Mouse (Mus musculus): ENCODE results near the gene Fstl4. TPM values are rescaled to one million over a fixed set of nuclear protein-coding genes. Genes with fewer than 3 reads are reported as not detected.

The Fstl4 gene
- polyA plus RNA-seq, 1 experiment from 2014 or later: 2.9 TPM

DNA sequence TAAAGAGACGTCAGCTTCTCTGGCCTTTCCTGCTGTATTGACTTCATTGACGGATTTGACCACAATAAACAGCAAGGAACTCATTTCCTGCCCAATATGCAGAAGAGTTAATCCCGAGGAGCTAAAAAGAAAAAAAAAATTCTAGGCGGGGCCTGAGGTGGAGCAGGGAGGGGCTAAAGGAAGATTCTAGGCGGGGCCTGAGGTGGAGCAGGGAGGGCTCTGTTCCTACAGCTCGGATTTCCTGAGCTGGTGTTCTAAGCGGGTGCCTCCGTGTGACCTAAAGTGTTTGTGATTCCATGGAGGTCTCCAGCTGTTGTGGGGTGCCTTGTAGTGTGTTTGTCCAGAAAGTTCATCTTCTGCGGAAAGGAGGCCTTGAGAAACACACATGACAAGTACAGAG, 25.2 kb upstream of the Fstl4 start:
- no peaks in the 10 kb centered on the region for H3K4me1 ChIP-seq (ENCODE audit: control insufficient read depth, insufficient read depth, low read length)
- no peak for ATAC-seq (ENCODE audit: low read depth)
- WGBS: 19% methylated on average over 9 of the region's 9 CpGs
- H3K9me3 ChIP-seq (ENCODE audit: control insufficient read depth, low read length): no peaks in the 10 kb centered on the region
- H3K4me2 ChIP-seq (ENCODE audit: low read depth, low read length): no peak overlapping the region
- H3K36me3 ChIP-seq (ENCODE audit: control insufficient read depth, insufficient read depth, low read length): no peaks in the 10 kb centered on the region
- no peak overlapping the region for H3K27ac ChIP-seq (replicated peaks; ENCODE audit: low read depth, low read length)
- H3K9ac ChIP-seq (ENCODE audit: low read depth, low read length): no peak overlapping the region
- DNase-seq (ENCODE audit: low spot score): no peak
- H3K27me3 ChIP-seq (replicated peaks; ENCODE audit: control insufficient read depth, insufficient read depth, low read length): no peaks in the 10 kb centered on the region
- H3K4me3 ChIP-seq (ENCODE audit: low read depth, low read length): no peak overlapping the region

GRCm38 (mm10) chr11:52740466-52740865, 24.0 kb upstream of the Fstl4 start:
- no peak for ATAC-seq (ENCODE audit: low read depth)
- Histone ChIP-seq H3K27me3 (replicated peaks; ENCODE audit: control insufficient read depth, insufficient read depth, low read length) (no peaks in the 10 kb centered on the region), H3K9ac (ENCODE audit: low read depth, low read length) (no peak overlapping the region), H3K4me1 (ENCODE audit: control insufficient read depth, insufficient read depth, low read length) (no peaks in the 10 kb centered on the region), H3K27ac (replicated peaks; ENCODE audit: low read depth, low read length) (no peak overlapping the region), H3K4me3 (ENCODE audit: low read depth, low read length) (no peak overlapping the region), H3K4me2 (ENCODE audit: low read depth, low read length) (no peak overlapping the region), H3K36me3 (ENCODE audit: control insufficient read depth, insufficient read depth, low read length) (no peaks in the 10 kb centered on the region), H3K9me3 (ENCODE audit: control insufficient read depth, low read length) (no peaks in the 10 kb centered on the region)
- DNase-seq (ENCODE audit: low spot score): no peak

DNA sequence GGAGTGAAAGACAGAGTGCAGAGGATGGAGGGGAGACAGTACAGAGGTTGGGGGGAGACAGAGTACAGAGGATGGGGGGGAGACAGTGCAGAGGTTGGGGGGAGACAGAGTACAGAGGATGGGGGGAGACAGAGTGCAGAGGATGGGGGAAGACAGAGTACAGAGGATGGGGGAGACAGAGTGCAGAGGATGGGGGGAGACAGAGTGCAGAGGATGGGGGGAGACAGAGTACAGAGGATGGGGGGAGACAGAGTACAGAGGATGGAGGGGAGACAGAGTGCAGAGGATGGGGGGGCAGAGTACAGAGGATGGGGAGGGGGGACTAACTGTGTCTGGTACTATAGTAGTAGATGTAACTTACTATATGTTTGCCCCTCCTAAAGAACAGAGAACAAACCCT, 20.5 kb upstream of the Fstl4 start:
- Histone ChIP-seq H3K36me3 (ENCODE audit: control insufficient read depth, insufficient read depth, low read length) (no peaks in the 10 kb centered on the region), H3K9me3 (ENCODE audit: control insufficient read depth, low read length) (no peaks in the 10 kb centered on the region), H3K9ac (ENCODE audit: low read depth, low read length) (no peak overlapping the region), H3K4me1 (ENCODE audit: control insufficient read depth, insufficient read depth, low read length) (no peaks in the 10 kb centered on the region), H3K4me3 (ENCODE audit: low read depth, low read length) (no peak overlapping the region), H3K27ac (replicated peaks; ENCODE audit: low read depth, low read length) (no peak overlapping the region), H3K4me2 (ENCODE audit: low read depth, low read length) (no peak overlapping the region), H3K27me3 (replicated peaks; ENCODE audit: control insufficient read depth, insufficient read depth, low read length) (no peaks in the 10 kb centered on the region)
- DNase-seq (ENCODE audit: low spot score) (no peak), ATAC-seq (ENCODE audit: low read depth) (no peak)

GRCm38 (mm10) chr11:52744593-52745450, 19.6 kb upstream of the Fstl4 start:
- no peak for DNase-seq (ENCODE audit: low spot score)
- no peaks in the 10 kb centered on the region for H3K4me1 ChIP-seq (ENCODE audit: control insufficient read depth, insufficient read depth, low read length)
- H3K9me3 ChIP-seq (ENCODE audit: control insufficient read depth, low read length): no peaks in the 10 kb centered on the region
- 65% methylated on average over 9 of the region's 9 CpGs for WGBS
- no peak for ATAC-seq (ENCODE audit: low read depth)
- H3K4me2 ChIP-seq (ENCODE audit: low read depth, low read length): no peak overlapping the region
- H3K27me3 ChIP-seq (replicated peaks; ENCODE audit: control insufficient read depth, insufficient read depth, low read length): no peaks in the 10 kb centered on the region
- no peaks in the 10 kb centered on the region for H3K36me3 ChIP-seq (ENCODE audit: control insufficient read depth, insufficient read depth, low read length)
- no peak overlapping the region for H3K9ac ChIP-seq (ENCODE audit: low read depth, low read length)
- H3K4me3 ChIP-seq (ENCODE audit: low read depth, low read length): no peak overlapping the region
- H3K27ac ChIP-seq (replicated peaks; ENCODE audit: low read depth, low read length): no peak overlapping the region

DNA sequence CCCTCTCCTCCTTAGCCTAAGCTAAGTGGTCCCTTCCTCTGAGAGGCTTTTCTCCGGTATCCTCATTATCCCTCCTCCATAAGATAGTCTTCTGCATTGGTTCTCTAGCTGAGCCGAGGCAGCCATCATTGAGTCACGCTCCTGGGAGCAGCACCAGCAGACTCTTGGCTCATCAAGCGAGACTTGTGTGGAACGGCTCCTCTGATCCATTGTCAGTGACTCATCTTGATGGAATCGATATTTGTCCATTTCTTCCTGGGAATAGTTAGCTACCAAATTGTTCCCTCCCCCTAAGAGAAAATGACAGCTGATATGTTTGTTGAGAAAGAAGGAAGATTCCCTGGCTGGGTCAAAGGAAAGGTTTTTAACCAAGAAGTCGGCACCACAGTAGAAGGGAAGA, 17.2 kb upstream of the Fstl4 start:
- Histone ChIP-seq H3K4me3 (ENCODE audit: low read depth, low read length) (no peak overlapping the region), H3K9me3 (ENCODE audit: control insufficient read depth, low read length) (no peaks in the 10 kb centered on the region), H3K4me1 (ENCODE audit: control insufficient read depth, insufficient read depth, low read length) (no peaks in the 10 kb centered on the region), H3K27me3 (replicated peaks; ENCODE audit: control insufficient read depth, insufficient read depth, low read length) (no peaks in the 10 kb centered on the region), H3K9ac (ENCODE audit: low read depth, low read length) (no peak overlapping the region), H3K4me2 (ENCODE audit: low read depth, low read length) (no peak overlapping the region), H3K27ac (replicated peaks; ENCODE audit: low read depth, low read length) (no peak overlapping the region), H3K36me3 (ENCODE audit: control insufficient read depth, insufficient read depth, low read length) (no peaks in the 10 kb centered on the region)
- DNase-seq (ENCODE audit: low spot score): no peak
- WGBS: 75% methylated on average over 7 of the region's 7 CpGs
- no peak for ATAC-seq (ENCODE audit: low read depth)

DNA sequence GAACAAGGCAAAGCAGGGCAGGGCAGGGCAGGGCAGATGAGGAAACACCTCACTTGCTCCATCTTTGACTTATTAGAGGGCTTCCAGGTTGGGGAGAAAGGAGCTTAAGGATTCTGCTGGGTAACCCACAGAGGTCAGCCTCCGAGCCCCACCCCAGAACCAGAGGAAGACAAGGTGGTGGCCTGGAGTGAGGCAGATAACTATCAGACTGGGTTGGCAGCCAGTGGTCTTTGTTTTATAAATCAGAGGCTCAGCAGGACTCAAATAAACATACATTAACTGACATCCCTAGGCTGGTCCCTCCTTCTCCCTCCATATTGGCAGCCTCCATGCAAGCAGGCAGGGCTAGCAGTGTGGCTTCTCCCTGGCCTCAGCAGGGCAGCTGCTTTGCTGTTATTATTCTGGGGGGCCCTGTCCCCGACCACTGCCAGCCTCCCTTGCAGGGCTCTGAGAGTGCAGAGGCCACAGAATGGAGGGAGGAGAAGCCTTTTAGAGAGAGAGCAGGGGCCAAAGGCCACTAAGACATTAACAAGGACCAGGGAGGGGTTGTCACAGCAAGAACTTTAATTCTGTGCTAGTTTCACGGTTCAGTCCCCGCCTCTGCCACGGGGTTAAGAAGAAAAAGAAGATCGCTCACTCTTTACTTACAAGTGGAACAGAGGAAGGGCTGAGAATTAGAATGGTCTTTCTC, 16.5 kb upstream of the Fstl4 start:
- no peak overlapping the region for H3K4me2 ChIP-seq (ENCODE audit: low read depth, low read length)
- no peak overlapping the region for H3K27ac ChIP-seq (replicated peaks; ENCODE audit: low read depth, low read length)
- 17% methylated on average over 6 of the region's 6 CpGs for WGBS
- ATAC-seq (ENCODE audit: low read depth): no peak
- no peak for DNase-seq (ENCODE audit: low spot score)
- no peaks in the 10 kb centered on the region for H3K36me3 ChIP-seq (ENCODE audit: control insufficient read depth, insufficient read depth, low read length)
- no peak overlapping the region for H3K4me3 ChIP-seq (ENCODE audit: low read depth, low read length)
- no peaks in the 10 kb centered on the region for H3K4me1 ChIP-seq (ENCODE audit: control insufficient read depth, insufficient read depth, low read length)
- H3K27me3 ChIP-seq (replicated peaks; ENCODE audit: control insufficient read depth, insufficient read depth, low read length): no peaks in the 10 kb centered on the region
- no peak overlapping the region for H3K9ac ChIP-seq (ENCODE audit: low read depth, low read length)
- no peaks in the 10 kb centered on the region for H3K9me3 ChIP-seq (ENCODE audit: control insufficient read depth, low read length)

GRCm38 (mm10) chr11:52749988-52750387, 14.4 kb upstream of the Fstl4 start:
- 73% methylated on average over 6 of the region's 6 CpGs for WGBS
- no peak for ATAC-seq (ENCODE audit: low read depth)
- H3K27ac ChIP-seq (replicated peaks; ENCODE audit: low read depth, low read length): no peak overlapping the region
- no peak overlapping the region for H3K9ac ChIP-seq (ENCODE audit: low read depth, low read length)
- H3K27me3 ChIP-seq (replicated peaks; ENCODE audit: control insufficient read depth, insufficient read depth, low read length): no peaks in the 10 kb centered on the region
- H3K4me3 ChIP-seq (ENCODE audit: low read depth, low read length): no peak overlapping the region
- DNase-seq (ENCODE audit: low spot score): no peak
- no peaks in the 10 kb centered on the region for H3K36me3 ChIP-seq (ENCODE audit: control insufficient read depth, insufficient read depth, low read length)
- H3K9me3 ChIP-seq (ENCODE audit: control insufficient read depth, low read length): no peaks in the 10 kb centered on the region
- no peaks in the 10 kb centered on the region for H3K4me1 ChIP-seq (ENCODE audit: control insufficient read depth, insufficient read depth, low read length)
- no peak overlapping the region for H3K4me2 ChIP-seq (ENCODE audit: low read depth, low read length)

DNA sequence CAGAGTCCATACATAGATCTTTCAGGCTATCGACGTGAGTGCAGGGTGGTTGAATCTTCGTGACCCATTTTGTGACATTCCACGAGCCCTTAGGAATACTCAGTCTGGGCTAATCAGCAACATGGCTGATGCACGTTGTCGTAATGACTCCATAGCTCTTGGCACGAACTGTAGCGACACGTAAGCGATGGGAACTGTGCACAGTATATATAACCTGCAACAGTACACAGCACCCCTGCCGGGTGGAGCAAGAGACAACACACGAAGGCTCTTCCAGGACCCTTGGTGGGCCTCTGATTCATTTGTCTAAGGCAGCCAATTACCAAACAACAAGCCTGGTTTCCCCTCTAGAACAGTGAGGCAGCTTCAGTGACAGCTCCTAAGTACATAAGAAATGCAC, 11.9 kb upstream of the Fstl4 start:
- H3K4me3 ChIP-seq (ENCODE audit: low read depth, low read length): no peak overlapping the region
- H3K27ac ChIP-seq (replicated peaks; ENCODE audit: low read depth, low read length): no peak overlapping the region
- no peaks in the 10 kb centered on the region for H3K27me3 ChIP-seq (replicated peaks; ENCODE audit: control insufficient read depth, insufficient read depth, low read length)
- WGBS: 90% methylated on average over 12 of the region's 12 CpGs
- no peak overlapping the region for H3K9ac ChIP-seq (ENCODE audit: low read depth, low read length)
- H3K4me2 ChIP-seq (ENCODE audit: low read depth, low read length): no peak overlapping the region
- no peak for DNase-seq (ENCODE audit: low spot score)
- H3K36me3 ChIP-seq (ENCODE audit: control insufficient read depth, insufficient read depth, low read length): no peaks in the 10 kb centered on the region
- H3K4me1 ChIP-seq (ENCODE audit: control insufficient read depth, insufficient read depth, low read length): no peaks in the 10 kb centered on the region
- ATAC-seq (ENCODE audit: low read depth): no peak
- no peaks in the 10 kb centered on the region for H3K9me3 ChIP-seq (ENCODE audit: control insufficient read depth, low read length)

GRCm38 (mm10) chr11:52753261-52753660, 11.2 kb upstream of the Fstl4 start:
- no peak overlapping the region for H3K4me3 ChIP-seq (ENCODE audit: low read depth, low read length)
- no peaks in the 10 kb centered on the region for H3K27me3 ChIP-seq (replicated peaks; ENCODE audit: control insufficient read depth, insufficient read depth, low read length)
- H3K9me3 ChIP-seq (ENCODE audit: control insufficient read depth, low read length): no peaks in the 10 kb centered on the region
- no peak for ATAC-seq (ENCODE audit: low read depth)
- WGBS: 43% methylated on average over 4 of the region's 4 CpGs
- no peak overlapping the region for H3K4me2 ChIP-seq (ENCODE audit: low read depth, low read length)
- no peak for DNase-seq (ENCODE audit: low spot score)
- H3K36me3 ChIP-seq (ENCODE audit: control insufficient read depth, insufficient read depth, low read length): no peaks in the 10 kb centered on the region
- H3K4me1 ChIP-seq (ENCODE audit: control insufficient read depth, insufficient read depth, low read length): no peaks in the 10 kb centered on the region
- H3K27ac ChIP-seq (replicated peaks; ENCODE audit: low read depth, low read length): no peak overlapping the region
- H3K9ac ChIP-seq (ENCODE audit: low read depth, low read length): no peak overlapping the region

All from embryonic facial prominence, embryonic 14.5 days (tissue).